In genomic region chr8:121030496-121031040, GRCm38 (mm10) we compare ENCODE assay signal across 16 mouse cellular contexts. TPM values are rescaled to one million over a fixed set of nuclear protein-coding genes. Genes with fewer than 3 reads are reported as not detected.
DNase-seq lines count a peak whose midpoint lies in the region; ATAC-seq and TF ChIP-seq lines count a peak whose summit lies in the region.
"Had no signal": no experiment of that assay in that cellular context is flagged by ENCODE, and none has a peak within 500 bp of the region (broad histone marks: within the 10 kb centered on the region; RNA-seq: fewer than 3 reads in every experiment).

No protein-coding gene starts in this region.

- no peak overlapping the region for H3K4me3 ChIP-seq in forebrain, embryonic 14.5 days (ENCODE audit: low read depth, low read length)
- no peak overlapping the region for H3K4me3 ChIP-seq in forebrain, embryonic 11.5 days (ENCODE audit: low read depth, low read length)
- no peak overlapping the region for H3K4me3 ChIP-seq in left cerebral cortex, adult 2 months
- H3K4me3 ChIP-seq: hindbrain, embryonic 13.5 days; limb, embryonic 12.5 days; liver, embryonic 15.5 days had no signal

- 75% methylated on average over 10 of the region's 10 CpGs for WGBS in forebrain, embryonic 14.5 days
- WGBS in forebrain, embryonic 11.5 days = 81% methylated on average over 10 of the region's 10 CpGs

- no peak overlapping the region for H3K27ac ChIP-seq in forebrain, embryonic 14.5 days (ENCODE audit: low read depth, low read length)
- H3K27ac ChIP-seq in forebrain, embryonic 11.5 days (ENCODE audit: low read depth, low read length) = no peak overlapping the region
- no peak overlapping the region for H3K27ac ChIP-seq in left cerebral cortex, adult 2 months
- H3K27ac ChIP-seq: hindbrain, embryonic 13.5 days; limb, embryonic 12.5 days; liver, embryonic 15.5 days had no signal

- no peak for TF ChIP-seq CTCF in left cerebral cortex, adult 2 months (IDR thresholded peaks at IDR 0.05)

- ATAC-seq in forebrain, embryonic 14.5 days = no peak
- no peak for ATAC-seq in forebrain, embryonic 11.5 days (replicated peaks; ENCODE audit: low FRiP score)

- no peaks in the 10 kb centered on the region for H3K4me1 ChIP-seq in forebrain, embryonic 14.5 days (ENCODE audit: control insufficient read depth, insufficient read depth, low read length)
- 0 out of 2 replicates have a peak, but pooled peaks cover 3% of the 10 kb centered on the region for H3K4me1 ChIP-seq in forebrain, embryonic 11.5 days (replicated peaks; ENCODE audit: control insufficient read depth, insufficient read depth, low read length)
- H3K4me1 ChIP-seq: liver, embryonic 15.5 days had no signal

- intact Hi-C loops in left cerebral cortex, postnatal 25 days (cut with DNase I) = no loop called here
- intact Hi-C loops in left cerebral cortex, adult 2 months (cut with DNase I) = no loop called here

- H3K27me3 ChIP-seq in forebrain, embryonic 14.5 days (replicated peaks; ENCODE audit: control insufficient read depth, insufficient read depth, low read length) = no peaks in the 10 kb centered on the region
- H3K27me3 ChIP-seq in forebrain, embryonic 11.5 days (ENCODE audit: control insufficient read depth, insufficient read depth, low read length) = no peaks in the 10 kb centered on the region
- H3K27me3 ChIP-seq: liver, embryonic 15.5 days had no signal

- H3K4me2 ChIP-seq in forebrain, embryonic 14.5 days (ENCODE audit: low read length) = no peak overlapping the region
- no peak overlapping the region for H3K4me2 ChIP-seq in forebrain, embryonic 11.5 days (ENCODE audit: low read depth, low read length, severe bottlenecking)
- H3K4me2 ChIP-seq: hindbrain, embryonic 13.5 days; limb, embryonic 12.5 days; liver, embryonic 15.5 days had no signal

- peak; percentile 59 for DNase-seq in forebrain, embryonic 14.5 days (ENCODE audit: low spot score)
- DNase-seq in forebrain, embryonic 11.5 days (ENCODE audit: low spot score) = no peak
- peak; percentile 12 to 49 for DNase-seq in left cerebral cortex, postnatal 25 days (ENCODE audit: low spot score in 2 of 2)
- DNase-seq in left cerebral cortex, adult 2 months (ENCODE audit: extremely low spot score in 1 of 2, low spot score in 2 of 2) = no peak
- peak; percentile 33 for DNase-seq in right cerebral cortex, postnatal 14 days
- DNase-seq in right cerebral cortex, postnatal 25 days = no peak
- DNase-seq in thymus, postnatal 4 days = peak; percentile 28
- no peak for DNase-seq in heart, adult 18-20 months
- DNase-seq: adrenal gland, postnatal 10 days; kidney, adult 2 months; kidney, postnatal 4 days; spleen, adult 18-20 months had no signal

- no peak overlapping the region for H3K9ac ChIP-seq in forebrain, embryonic 14.5 days (ENCODE audit: low read length)
- H3K9ac ChIP-seq in forebrain, embryonic 11.5 days (ENCODE audit: low read length) = no peak overlapping the region
- H3K9ac ChIP-seq: hindbrain, embryonic 13.5 days; limb, embryonic 12.5 days; liver, embryonic 15.5 days had no signal

- no peaks in the 10 kb centered on the region for H3K36me3 ChIP-seq in forebrain, embryonic 14.5 days (ENCODE audit: control insufficient read depth, insufficient read depth, low read length)
- no peaks in the 10 kb centered on the region for H3K36me3 ChIP-seq in forebrain, embryonic 11.5 days (ENCODE audit: control insufficient read depth, insufficient read depth, low read length)
- H3K36me3 ChIP-seq: hindbrain, embryonic 13.5 days; limb, embryonic 12.5 days; liver, embryonic 15.5 days had no signal

- H3K9me3 ChIP-seq in forebrain, embryonic 14.5 days (replicated peaks; ENCODE audit: control insufficient read depth, low read length) = no peaks in the 10 kb centered on the region
- no peaks in the 10 kb centered on the region for H3K9me3 ChIP-seq in forebrain, embryonic 11.5 days (ENCODE audit: control insufficient read depth, low read length)
- H3K9me3 ChIP-seq: hindbrain, embryonic 13.5 days; limb, embryonic 12.5 days; liver, embryonic 15.5 days had no signal

RNA-seq across cellular contexts. Expression of gene Foxf1, which starts 53.6 kb away (rescaled TPM):
- polyA plus RNA-seq in forebrain, embryonic 14.5 days (2014; fragmentation: Nextera tagmentation; extraction: Ambion mirVana) = 0.52 and 0.69 TPM in 2 replicates
- 0.17 and 0.91 TPM in 2 replicates for polyA plus RNA-seq in forebrain, embryonic 11.5 days (2014; fragmentation: Nextera tagmentation; extraction: Ambion mirVana)
- 1 to 10 TPM in 1 of 2 experiments, under 1 TPM in 1; 0.87 to 1.1 TPM for total RNA-seq in left cerebral cortex, postnatal 25 days (2021)
- total RNA-seq in left cerebral cortex, adult 2 months (2021) = under 1 TPM; 0.79 to 0.91 TPM
- under 1 TPM; 0.15 to 0.31 TPM for total RNA-seq in heart, adult 18-20 months (2021)
- total RNA-seq: MEL had no signal

Comparison
In these comparisons a context has a peak if more than half of its experiments do, and no peak if none do; other contexts are left out.
1. DNase-seq: peak in forebrain, embryonic 14.5 days (single experiment), left cerebral cortex, postnatal 25 days (2 of 2), right cerebral cortex, postnatal 14 days (single experiment) and thymus, postnatal 4 days (single experiment); none in forebrain, embryonic 11.5 days (single experiment), left cerebral cortex, adult 2 months (0 of 2), right cerebral cortex, postnatal 25 days (single experiment) and heart, adult 18-20 months (0 of 2).